Mouse (Mus musculus): Measurements from ENCODE around the gene Ripk4. TPM values are rescaled to one million over a fixed set of nuclear protein-coding genes. Genes with fewer than 3 reads are reported as not detected.

Gene Ripk4
- 0.99 and 1.0 TPM in 2 replicates for polyA plus RNA-seq (2016; fragmentation: Nextera tagmentation; extraction: Ambion mirVana)

DNA sequence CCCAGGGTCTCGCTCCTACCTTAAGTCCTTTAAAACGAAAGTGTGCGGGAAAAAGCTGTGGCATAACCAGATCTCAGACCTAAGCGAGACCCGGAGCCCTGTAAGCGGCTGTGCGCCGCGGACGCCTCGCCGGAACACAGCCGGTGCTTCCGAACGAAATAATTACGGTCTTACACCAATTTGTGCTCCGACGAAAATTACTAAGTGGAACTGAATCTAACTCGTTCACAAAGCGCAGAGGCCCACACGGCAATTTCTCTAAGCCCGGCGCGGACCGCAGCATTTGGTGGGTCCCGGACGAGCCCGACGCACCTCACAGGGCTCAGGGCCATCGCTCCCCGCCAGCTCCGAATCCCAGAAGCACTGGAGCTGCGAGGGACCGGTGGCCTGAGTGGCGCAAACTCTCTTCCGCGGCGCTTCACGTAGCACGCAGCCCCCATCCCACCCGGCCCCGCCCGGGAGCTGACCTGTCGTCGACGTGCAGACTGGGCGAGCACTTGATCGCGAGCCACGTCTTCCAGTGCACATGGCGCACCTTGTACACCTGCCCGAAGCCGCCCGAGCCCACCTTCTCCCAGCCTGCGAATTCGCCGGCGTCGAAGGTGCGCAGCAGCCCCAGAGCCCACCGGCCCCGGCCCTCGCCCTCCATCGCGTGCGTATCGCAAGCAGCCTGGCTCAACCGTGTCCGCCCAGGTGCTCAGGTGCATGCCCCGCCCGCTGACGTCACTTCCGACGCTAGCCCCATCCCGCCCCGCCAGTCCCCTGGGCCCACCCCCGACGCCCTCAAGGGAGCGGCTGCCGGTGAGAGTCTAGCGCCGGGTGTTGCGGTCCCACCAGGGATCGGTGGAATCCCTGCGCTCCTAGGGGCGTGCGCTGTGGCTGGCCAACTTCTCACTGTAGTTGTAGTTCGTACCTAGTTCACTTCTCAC is at the start of gene Ripk4:
Ripk4 (minus strand) TSS at position 727 of the 929 bp plus-strand sequence.
- 1% methylated on average over 86 of the region's 88 CpGs for WGBS
- no peaks in the 10 kb centered on the region for H3K9me3 ChIP-seq
- H3K36me3 ChIP-seq, result no peaks in the 10 kb centered on the region
- H3K4me1 ChIP-seq, result peaks cover 13% of the 10 kb centered on the region
- H3K4me2 ChIP-seq (replicated peaks), result peak within 1 kb of the TSS; percentile 80
- H3K4me3 ChIP-seq, result peak within 1 kb of the TSS; percentile 45
- H3K27me3 ChIP-seq, result peaks cover 56% of the 10 kb centered on the region
- H3K9ac ChIP-seq (replicated peaks), result no peak within 1 kb of the TSS; the same call in 1 of the 2 replicates
- H3K27ac ChIP-seq (replicated peaks), result no peak within 1 kb of the TSS
- peak; percentile 49 for ATAC-seq (ENCODE audit: low FRiP score, low read depth)

DNA sequence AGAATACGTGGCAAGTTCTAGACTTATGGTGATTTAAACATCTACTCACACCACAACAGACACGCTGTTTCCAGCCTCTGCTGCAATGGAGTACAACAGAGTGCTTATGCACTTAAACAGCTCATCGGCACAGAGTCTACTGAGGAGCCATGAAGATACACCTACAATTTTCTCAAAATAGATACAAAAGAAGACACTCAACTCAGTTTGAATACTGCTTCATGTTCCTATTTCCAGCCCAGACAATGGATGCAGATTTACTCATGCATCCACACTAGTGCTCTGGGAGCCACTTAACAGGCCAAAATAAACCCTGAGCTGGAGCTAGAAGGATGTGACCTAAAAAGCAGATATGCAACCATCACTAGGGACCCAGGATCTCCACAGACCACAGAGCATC is 45.3 kb upstream of the Ripk4 start:
- Histone ChIP-seq H3K4me1 (no peaks in the 10 kb centered on the region), H3K27me3 (no peaks in the 10 kb centered on the region), H3K27ac (replicated peaks) (no peak overlapping the region), H3K36me3 (peaks cover 95% of the 10 kb centered on the region), H3K4me3 (no peak overlapping the region), H3K9me3 (no peaks in the 10 kb centered on the region), H3K9ac (replicated peaks) (no peak overlapping the region), H3K4me2 (replicated peaks) (no peak overlapping the region)
- ATAC-seq (ENCODE audit: low FRiP score, low read depth), result no peak
- 94% methylated on average over 3 of the region's 3 CpGs for WGBS

DNA sequence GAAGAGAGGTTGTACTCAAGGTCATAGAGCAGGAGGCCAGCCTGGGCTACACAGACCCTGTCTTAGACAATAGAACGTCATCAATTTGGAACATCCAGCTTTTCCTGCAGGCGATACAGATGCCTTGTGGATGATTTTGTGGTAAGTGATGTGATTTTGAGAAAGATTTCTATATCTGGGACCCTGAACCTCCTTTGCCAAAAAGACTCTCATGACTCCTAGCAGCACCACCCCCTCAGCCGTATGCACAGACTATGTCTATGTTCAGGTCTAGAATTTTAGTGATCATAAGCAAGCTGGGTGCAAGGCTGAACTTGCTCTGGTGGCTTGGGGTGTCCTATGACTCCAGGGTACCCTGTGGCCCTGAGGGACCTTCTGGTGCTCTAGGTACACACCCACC is 42.1 kb upstream of the Ripk4 start:
- peaks cover 85% of the 10 kb centered on the region for H3K36me3 ChIP-seq
- WGBS, result 94% methylated on average over 3 of the region's 3 CpGs

DNA sequence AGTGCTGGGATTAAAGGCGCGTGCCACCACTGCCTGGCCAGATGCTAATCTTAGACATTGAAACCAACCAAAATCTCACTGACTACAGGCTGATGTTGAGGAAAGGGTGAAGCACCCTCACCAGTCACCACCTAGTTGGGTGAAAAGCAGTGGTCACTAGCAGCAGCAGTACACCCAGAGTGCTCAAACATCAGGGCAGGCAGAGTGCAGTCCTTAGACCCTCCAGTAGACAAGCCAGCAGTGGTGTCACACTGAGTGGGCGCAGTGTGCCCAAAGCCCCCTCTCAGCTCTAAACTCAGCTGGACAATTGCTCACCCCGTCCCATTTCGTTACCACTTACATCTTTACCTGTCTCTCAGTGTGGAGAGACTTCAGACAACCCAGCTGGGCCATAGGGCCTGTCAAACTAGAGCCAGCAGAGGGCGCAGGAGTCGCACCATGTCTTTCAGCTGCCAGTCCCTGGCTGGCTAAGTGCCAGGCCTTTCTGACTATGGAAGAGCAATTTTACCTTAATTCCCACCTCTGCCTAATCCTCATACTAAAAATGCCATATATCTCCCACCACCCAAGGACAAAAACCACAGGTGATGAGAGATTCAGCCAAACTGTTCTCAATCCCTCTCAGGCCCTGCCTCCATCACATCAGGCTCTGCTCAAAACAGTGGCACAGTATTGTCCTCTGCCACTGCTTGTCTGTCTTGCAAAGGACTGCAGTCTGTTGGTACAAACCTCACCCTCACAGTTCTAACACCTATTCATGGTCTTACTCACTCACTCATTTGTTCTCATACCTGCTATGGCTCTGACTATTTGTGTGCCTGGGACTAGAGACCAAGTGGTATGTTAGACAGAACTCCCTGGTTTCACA is 41.3 kb upstream of the Ripk4 start:
- Histone ChIP-seq H3K4me2 (replicated peaks) (no peak overlapping the region), H3K9me3 (no peaks in the 10 kb centered on the region), H3K4me3 (no peak overlapping the region), H3K36me3 (peaks cover 84% of the 10 kb centered on the region), H3K27ac (replicated peaks) (no peak overlapping the region), H3K4me1 (no peaks in the 10 kb centered on the region), H3K9ac (replicated peaks) (no peak overlapping the region), H3K27me3 (no peaks in the 10 kb centered on the region)
- ATAC-seq (ENCODE audit: low FRiP score, low read depth), result no peak; the same call in 1 of the 2 replicates
- WGBS, result 79% methylated on average over 7 of the region's 7 CpGs

More for the DNA sequence above, 42.1 kb upstream of the Ripk4 start:
- no peak for ATAC-seq (ENCODE audit: low FRiP score, low read depth)
- H3K9ac ChIP-seq (replicated peaks), result no peak overlapping the region
- H3K27me3 ChIP-seq, result no peaks in the 10 kb centered on the region
- no peaks in the 10 kb centered on the region for H3K4me1 ChIP-seq
- H3K27ac ChIP-seq (replicated peaks), result no peak overlapping the region
- H3K9me3 ChIP-seq, result no peaks in the 10 kb centered on the region
- H3K4me3 ChIP-seq, result no peak overlapping the region
- no peak overlapping the region for H3K4me2 ChIP-seq (replicated peaks)

DNA sequence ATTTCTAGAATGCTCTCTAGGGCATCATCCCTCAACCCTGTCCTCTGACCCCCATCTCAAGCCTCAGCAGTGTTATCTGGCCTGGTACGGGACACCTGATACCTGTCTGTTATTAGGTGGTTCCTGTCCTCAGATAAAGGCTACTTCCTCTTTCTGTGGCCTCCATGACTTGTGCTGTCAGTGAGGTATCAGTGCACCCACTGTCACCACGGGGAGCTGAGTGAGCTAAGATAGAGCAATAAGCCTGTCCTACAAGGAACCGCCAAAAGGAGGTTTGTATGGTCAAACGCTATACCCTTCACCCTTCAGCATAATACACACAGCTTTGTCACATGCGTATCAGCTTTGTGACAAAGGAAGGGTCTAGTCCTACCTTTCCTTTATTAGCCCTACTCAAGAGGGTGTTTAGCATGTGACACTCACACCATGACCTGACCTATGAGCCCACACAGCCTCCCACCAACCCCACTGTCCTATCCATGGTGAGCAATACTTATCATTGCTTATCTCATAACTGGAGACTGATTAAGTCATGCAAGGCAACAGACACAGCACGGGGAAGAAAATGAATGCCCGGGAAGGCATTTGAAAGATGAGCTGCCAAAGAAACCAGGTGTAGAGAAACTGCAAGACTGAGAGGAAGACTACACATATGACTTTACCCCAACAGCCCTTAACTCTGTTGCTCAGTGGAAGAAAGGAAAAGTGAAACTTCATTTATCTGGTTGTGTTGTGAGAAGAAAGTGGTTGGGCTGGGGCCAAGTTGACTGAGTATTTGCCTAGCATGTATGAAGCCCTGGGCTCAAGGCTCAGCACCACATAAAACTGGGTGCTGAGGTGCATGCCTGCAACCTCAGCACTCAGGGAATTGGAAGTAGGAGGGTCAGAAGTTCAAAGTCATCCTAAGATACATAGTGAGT is 34.6 kb upstream of the Ripk4 start:
- Histone ChIP-seq H3K27ac (replicated peaks) (no peak overlapping the region), H3K4me2 (replicated peaks) (no peak overlapping the region), H3K9ac (replicated peaks) (no peak overlapping the region), H3K9me3 (no peaks in the 10 kb centered on the region), H3K36me3 (peaks cover 86% of the 10 kb centered on the region), H3K4me1 (no peaks in the 10 kb centered on the region), H3K4me3 (no peak overlapping the region), H3K27me3 (no peaks in the 10 kb centered on the region)
- 94% methylated on average over 7 of the region's 7 CpGs for WGBS
- ATAC-seq (ENCODE audit: low FRiP score, low read depth), result no peak

DNA sequence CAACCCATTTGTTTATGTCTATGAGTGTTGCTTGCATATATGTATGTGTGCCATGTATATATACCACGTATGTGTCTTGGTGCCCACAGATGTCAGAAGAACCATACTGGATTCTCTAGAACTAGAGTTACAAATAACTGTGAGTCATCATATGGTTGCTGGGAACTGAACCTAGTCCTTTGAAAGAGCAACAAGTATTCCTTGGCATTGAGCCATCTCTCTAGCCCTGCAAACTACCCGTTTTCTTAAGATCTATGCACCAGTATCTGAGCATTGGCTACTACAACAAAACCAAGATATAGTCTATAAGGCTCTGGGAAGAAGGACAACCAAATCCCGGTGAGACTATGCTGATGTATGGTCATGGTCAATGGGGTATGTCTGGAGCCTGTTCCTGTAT is 33.6 kb upstream of the Ripk4 start:
- Histone ChIP-seq H3K9ac (replicated peaks) (no peak overlapping the region), H3K4me1 (no peaks in the 10 kb centered on the region), H3K4me2 (replicated peaks) (no peak overlapping the region), H3K27ac (replicated peaks) (no peak overlapping the region), H3K9me3 (no peaks in the 10 kb centered on the region), H3K27me3 (no peaks in the 10 kb centered on the region), H3K4me3 (no peak overlapping the region), H3K36me3 (peaks cover 87% of the 10 kb centered on the region)
- WGBS, result 90% methylated on average over 3 of the region's 3 CpGs
- ATAC-seq (ENCODE audit: low FRiP score, low read depth), result no peak

DNA sequence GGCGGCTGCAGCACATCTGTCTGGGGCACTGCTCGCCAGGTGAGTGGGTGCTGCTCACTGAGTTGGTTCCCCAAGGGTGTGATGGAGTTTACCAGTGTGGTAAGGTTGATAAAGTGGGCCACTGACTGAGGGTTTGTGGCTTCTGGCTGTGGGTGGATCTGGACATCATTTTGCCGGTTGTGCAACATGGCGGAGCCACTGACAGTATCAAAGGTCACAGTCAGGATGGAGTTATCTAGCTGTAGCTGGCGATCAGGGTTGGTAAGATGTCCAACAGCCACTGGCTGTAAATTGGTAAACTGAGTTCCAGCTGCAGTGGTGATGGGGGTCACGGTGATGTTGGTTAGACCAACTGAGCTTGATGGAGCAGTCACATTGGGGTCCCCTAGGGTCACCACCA is 30.7 kb upstream of the Ripk4 start:
- WGBS, result 97% methylated on average over 6 of the region's 6 CpGs
- peaks cover 67% of the 10 kb centered on the region for H3K36me3 ChIP-seq
- no peak for ATAC-seq (ENCODE audit: low FRiP score, low read depth)

DNA sequence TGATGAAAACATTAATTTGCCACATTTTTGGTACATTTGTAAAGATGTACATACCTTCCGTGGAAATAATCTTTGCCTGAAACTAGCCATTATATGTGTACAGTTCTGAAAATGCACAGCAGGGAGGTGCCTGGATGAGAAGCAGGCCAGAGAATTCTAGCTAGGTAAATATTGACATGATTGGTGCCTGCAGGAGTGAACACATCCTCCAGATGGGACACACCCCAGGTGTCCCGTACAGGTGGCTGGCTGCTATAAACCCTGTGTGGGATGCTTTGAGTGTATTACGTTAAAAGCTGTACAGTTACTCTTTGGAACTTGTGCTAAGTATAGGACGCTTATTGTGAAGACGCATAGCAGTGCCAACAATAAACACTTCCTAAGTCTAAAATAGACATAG is 19.5 kb upstream of the Ripk4 start:
- WGBS, result 90% methylated on average over 5 of the region's 5 CpGs
- no peak overlapping the region for H3K9ac ChIP-seq (replicated peaks)
- H3K4me2 ChIP-seq (replicated peaks), result no peak overlapping the region
- ATAC-seq (ENCODE audit: low FRiP score, low read depth), result no peak
- H3K9me3 ChIP-seq, result no peaks in the 10 kb centered on the region
- H3K36me3 ChIP-seq, result no peaks in the 10 kb centered on the region
- no peaks in the 10 kb centered on the region for H3K27me3 ChIP-seq
- H3K27ac ChIP-seq (replicated peaks), result no peak overlapping the region
- H3K4me1 ChIP-seq, result peaks cover 4% of the 10 kb centered on the region; the same call in 1 of the 2 replicates
- no peak overlapping the region for H3K4me3 ChIP-seq

More for the DNA sequence above, 30.7 kb upstream of the Ripk4 start:
- Histone ChIP-seq H3K27ac (replicated peaks) (no peak overlapping the region), H3K4me3 (no peak overlapping the region), H3K4me2 (replicated peaks) (no peak overlapping the region), H3K27me3 (no peaks in the 10 kb centered on the region), H3K4me1 (no peaks in the 10 kb centered on the region), H3K9me3 (no peaks in the 10 kb centered on the region), H3K9ac (replicated peaks) (no peak overlapping the region)

DNA sequence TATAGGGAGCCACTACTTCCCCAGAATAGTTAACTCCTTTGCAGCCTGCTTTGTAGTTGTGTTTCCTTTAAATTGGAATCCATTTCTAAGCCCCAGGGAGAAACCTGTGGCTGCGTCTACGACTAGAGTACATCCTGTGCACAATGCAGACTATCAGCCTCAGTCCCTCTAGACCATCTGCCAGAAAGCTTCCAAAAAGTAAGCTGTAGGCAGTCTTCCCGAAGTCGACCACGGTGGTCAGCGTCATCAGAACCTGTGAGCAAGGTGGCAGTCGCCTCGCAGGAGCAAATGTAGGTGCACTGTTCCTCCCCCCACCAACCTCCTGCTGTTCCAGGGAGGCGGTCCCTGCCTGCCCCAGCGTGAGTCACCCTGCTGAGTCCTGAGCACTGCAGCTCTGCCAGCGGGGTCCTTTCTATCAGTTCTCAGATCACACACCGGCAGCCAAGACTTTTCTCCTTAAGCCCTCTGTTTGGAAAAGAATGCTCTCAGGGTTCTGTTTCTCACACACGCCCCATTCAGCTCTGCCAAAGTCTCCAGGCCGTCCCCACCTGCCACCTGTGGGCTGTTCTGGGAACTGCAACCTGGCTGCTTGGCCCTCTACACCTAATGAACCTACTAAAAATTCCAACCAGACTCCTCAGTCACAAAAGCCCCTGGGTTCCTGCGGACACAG is 14.9 kb upstream of the Ripk4 start:
- ATAC-seq (ENCODE audit: low FRiP score, low read depth), result 0 out of 2 replicates have a peak, but pooled peaks have one; percentile 41
- no peak overlapping the region for H3K9ac ChIP-seq (replicated peaks)

DNA sequence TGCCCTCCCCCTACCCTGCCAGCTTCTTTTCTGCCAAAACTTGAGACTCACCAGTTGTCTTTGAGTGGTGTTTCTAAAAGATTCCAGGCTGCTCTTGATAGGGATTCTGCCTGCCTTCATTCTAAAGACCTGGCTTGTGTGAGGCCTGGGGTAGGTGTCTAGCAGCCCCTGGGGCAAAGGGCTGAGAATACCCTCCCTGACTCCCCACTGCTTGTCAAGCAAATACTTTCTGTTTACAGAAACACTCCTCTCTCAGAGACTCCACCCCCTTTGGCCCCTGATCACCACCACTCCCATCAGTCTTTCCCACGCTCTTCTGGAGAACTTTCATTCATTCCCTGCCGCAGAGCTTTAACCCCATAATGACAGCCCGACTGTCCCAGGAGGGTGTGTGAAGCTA is 2.9 kb upstream of the Ripk4 start:
- Histone ChIP-seq H3K36me3 (no peaks in the 10 kb centered on the region), H3K9me3 (no peaks in the 10 kb centered on the region), H3K27ac (replicated peaks) (no peak overlapping the region), H3K4me1 (peaks cover 13% of the 10 kb centered on the region), H3K4me3 (no peak overlapping the region), H3K4me2 (replicated peaks) (no peak overlapping the region), H3K27me3 (peaks cover 48% of the 10 kb centered on the region), H3K9ac (replicated peaks) (no peak overlapping the region)
- WGBS, result 38% methylated on average over 3 of the region's 3 CpGs
- ATAC-seq (ENCODE audit: low FRiP score, low read depth), result no peak

More for the DNA sequence above, 14.9 kb upstream of the Ripk4 start:
- WGBS, result 23% methylated on average over 15 of the region's 15 CpGs
- no peak overlapping the region for H3K4me3 ChIP-seq
- H3K9me3 ChIP-seq, result no peaks in the 10 kb centered on the region
- peaks cover 4% of the 10 kb centered on the region; the same call in 1 of the 2 replicates for H3K4me1 ChIP-seq
- H3K4me2 ChIP-seq (replicated peaks), result peak overlapping the region; percentile 28
- no peaks in the 10 kb centered on the region for H3K27me3 ChIP-seq
- no peak overlapping the region for H3K27ac ChIP-seq (replicated peaks)
- no peaks in the 10 kb centered on the region for H3K36me3 ChIP-seq

DNA sequence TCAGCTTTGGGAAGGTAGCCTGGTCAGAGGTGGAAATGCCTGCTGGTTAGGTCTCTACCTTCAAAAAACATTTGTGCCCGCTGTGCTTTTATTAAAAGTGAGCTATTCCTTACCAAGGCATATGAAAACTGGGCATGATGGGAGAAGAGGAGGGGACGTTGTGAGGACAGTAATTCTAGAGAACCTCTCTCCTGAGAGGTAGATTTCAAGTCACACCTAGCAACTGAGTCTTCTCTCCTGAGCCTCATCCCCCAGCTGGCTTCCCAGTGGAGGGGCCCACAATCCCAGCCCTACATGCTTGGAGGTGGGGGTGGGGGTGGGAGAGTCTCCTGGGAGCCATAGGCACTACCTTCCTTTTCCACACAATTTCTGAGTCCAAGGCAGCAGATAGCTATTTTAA is 1.0 kb upstream of the Ripk4 start:
- Histone ChIP-seq H3K9ac (replicated peaks) (no peak overlapping the region), H3K27me3 (peaks cover 56% of the 10 kb centered on the region), H3K4me3 (no peak overlapping the region), H3K9me3 (no peaks in the 10 kb centered on the region), H3K4me1 (peaks cover 13% of the 10 kb centered on the region), H3K4me2 (replicated peaks) (no peak overlapping the region), H3K36me3 (no peaks in the 10 kb centered on the region), H3K27ac (replicated peaks) (no peak overlapping the region)
- WGBS, result 79% methylated on average over 2 of the region's 2 CpGs
- no peak for ATAC-seq (ENCODE audit: low FRiP score, low read depth)

Data from midbrain, embryonic 12.5 days (tissue).